Mouse (Mus musculus) E14TG2a.4 (cell line): Measurements from ENCODE around the gene 1700034J05Rik.

Experiments
- H3K27me3 ChIP-seq: 2 replicates; pipeline ENCODE4 v1.6.1; 2014; ENCODE audit warnings: low read length, control low read depth; ENCODE audit not compliant: insufficient read depth
- H3K36me3 ChIP-seq: 2 replicates; pipeline ENCODE4 v1.6.1; 2014; ENCODE audit warnings: low read length, control low read depth; ENCODE audit not compliant: insufficient read depth
- H3K4me1 ChIP-seq: replicated peaks from 2 replicates; pipeline ENCODE4 v1.6.1; 2014; ENCODE audit warnings: low read depth, low read length, control low read depth
- H3K4me3 ChIP-seq: replicated peaks from 2 replicates; pipeline ENCODE4 v1.5.1; 2014; ENCODE audit warnings: mild to moderate bottlenecking, low read length
- H3K9me3 ChIP-seq: 2 replicates; pipeline ENCODE4 v1.6.1; 2014; ENCODE audit warnings: low read length, control low read depth
- CTCF ChIP-seq: conservative IDR thresholded peaks from 2 replicates; pipeline ENCODE4 v1.5.1; 2014; ENCODE audit warnings: low read length
- NANOG ChIP-seq: IDR thresholded peaks from 2 replicates; pipeline ENCODE4 v1.6.1; 2014; ENCODE audit warnings: borderline replicate concordance, low read length, mixed read lengths
- POU5F1 ChIP-seq: IDR thresholded peaks from 2 replicates; pipeline ENCODE4 v1.6.1; 2014; ENCODE audit warnings: low read length, borderline replicate concordance

1700034J05Rik gene

DNA sequence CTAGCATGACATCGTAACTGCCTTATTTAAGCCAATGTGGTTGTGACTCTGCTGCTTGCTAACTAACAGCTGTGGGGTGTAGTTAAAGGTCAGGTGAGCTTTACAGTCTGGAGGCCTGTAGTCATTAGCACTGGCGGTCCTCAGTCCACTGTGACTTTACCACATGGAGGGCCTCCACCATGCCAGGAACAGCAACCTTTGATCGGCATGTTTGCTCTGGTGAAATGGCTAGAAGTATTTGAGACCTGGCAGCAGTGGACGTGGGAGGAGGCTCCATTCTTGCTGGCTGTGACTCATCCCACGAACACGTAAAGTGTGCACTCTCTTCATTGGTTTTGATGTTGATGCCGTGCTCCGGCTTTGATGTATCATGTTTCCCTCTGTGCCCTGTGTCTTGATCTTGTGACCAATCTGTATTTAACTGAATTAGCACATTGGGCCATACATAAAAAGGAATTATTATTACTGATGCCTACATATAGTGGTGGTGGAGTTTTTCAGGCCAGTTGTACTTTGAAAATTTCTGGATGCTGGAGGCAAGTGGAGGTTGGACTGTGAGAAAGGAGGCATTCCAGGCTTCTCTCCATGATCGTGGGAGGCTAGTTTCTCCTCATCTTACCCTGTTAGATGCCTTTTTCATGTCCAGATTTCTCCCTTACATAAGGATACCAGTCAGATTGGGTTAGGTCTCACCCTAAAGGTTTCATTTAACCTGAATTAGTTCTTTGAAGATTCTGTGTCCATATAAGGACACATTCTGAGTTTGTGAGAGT is 5.9 kb upstream of the 1700034J05Rik start:
- peaks cover 31% of the 10 kb centered on the region for H3K4me1 ChIP-seq
- TF ChIP-seq NANOG = no peak
- TF ChIP-seq POU5F1 = no peak
- no peak for TF ChIP-seq CTCF

DNA sequence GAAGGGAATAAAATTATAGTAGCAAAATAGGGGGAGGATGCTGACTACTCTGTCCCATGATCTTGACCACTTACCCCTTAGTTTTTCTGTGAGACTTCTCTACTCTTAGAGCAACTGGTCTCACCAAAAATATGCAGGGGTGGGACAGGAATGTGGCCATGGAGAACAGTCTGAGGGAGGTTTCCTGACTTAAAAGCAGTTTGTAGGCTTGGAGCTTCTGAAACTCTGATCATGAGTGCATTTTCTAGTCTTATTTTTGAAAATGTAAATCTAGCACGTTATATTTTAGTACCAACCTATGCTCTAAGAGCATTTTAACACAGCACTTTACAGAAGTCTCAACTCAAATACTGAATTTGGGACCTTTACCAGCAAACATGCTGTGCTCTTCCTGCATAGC is 4.5 kb upstream of the 1700034J05Rik start:
- TF ChIP-seq POU5F1 = no peak
- TF ChIP-seq NANOG = no peak
- TF ChIP-seq CTCF = no peak
- Histone ChIP-seq H3K36me3 (no peaks in the 10 kb centered on the region), H3K27me3 (no peaks in the 10 kb centered on the region), H3K4me1 (peaks cover 31% of the 10 kb centered on the region), H3K4me3 (no peak overlapping the region), H3K9me3 (no peaks in the 10 kb centered on the region)

More for the DNA sequence above, 5.9 kb upstream of the 1700034J05Rik start:
- Histone ChIP-seq H3K36me3 (no peaks in the 10 kb centered on the region), H3K4me3 (no peak overlapping the region), H3K27me3 (no peaks in the 10 kb centered on the region), H3K9me3 (no peaks in the 10 kb centered on the region)

DNA sequence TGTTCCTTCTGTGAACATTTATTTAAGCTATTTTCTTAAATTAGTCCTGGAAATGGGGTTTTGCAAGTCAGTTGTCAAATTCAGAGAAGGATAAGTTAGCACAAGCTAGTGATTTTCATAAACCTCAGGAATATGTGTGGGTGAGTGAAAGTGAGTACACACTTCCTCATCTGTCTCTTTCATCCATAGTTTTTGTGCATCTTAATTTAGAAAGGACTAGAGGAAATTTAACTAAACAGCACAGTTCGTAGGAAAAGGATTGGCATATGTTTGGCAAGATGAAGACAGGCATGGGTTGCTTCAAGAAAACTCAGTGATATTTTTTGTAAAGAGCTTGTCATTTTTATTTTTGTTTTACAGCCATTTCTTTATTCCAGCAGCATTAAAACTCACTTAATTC is 2.7 kb upstream of the 1700034J05Rik start:
- H3K4me3 ChIP-seq = no peak overlapping the region
- H3K4me1 ChIP-seq = peaks cover 31% of the 10 kb centered on the region
- TF ChIP-seq NANOG = no peak
- no peak for TF ChIP-seq CTCF
- no peak for TF ChIP-seq POU5F1
- no peaks in the 10 kb centered on the region for H3K36me3 ChIP-seq
- H3K27me3 ChIP-seq = no peaks in the 10 kb centered on the region
- no peaks in the 10 kb centered on the region for H3K9me3 ChIP-seq

DNA sequence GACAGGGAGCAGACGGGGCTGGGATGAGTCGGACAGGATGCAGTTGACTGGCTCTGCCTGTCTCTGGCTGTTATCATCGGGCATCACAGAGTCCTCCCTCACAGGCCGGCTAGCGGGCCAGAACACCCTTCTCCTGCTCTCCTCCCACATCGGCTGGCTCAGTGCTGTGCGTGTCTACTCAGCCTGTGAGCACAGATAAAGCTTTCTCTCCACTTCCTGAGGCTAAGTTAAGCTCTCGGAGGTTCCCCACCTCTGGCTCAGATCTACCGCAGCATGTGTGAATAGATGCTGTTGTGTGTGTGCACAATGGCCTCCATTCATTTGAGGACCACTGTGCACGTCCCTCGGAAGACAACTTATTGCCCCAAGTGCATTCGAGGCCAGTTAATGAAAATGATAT is 1.7 kb upstream of the 1700034J05Rik start:
- H3K27me3 ChIP-seq = no peaks in the 10 kb centered on the region
- TF ChIP-seq NANOG (no peak), CTCF (no peak), POU5F1 (no peak)
- H3K9me3 ChIP-seq = no peaks in the 10 kb centered on the region
- H3K4me3 ChIP-seq = no peak overlapping the region
- H3K36me3 ChIP-seq = no peaks in the 10 kb centered on the region
- peaks cover 30% of the 10 kb centered on the region for H3K4me1 ChIP-seq

DNA sequence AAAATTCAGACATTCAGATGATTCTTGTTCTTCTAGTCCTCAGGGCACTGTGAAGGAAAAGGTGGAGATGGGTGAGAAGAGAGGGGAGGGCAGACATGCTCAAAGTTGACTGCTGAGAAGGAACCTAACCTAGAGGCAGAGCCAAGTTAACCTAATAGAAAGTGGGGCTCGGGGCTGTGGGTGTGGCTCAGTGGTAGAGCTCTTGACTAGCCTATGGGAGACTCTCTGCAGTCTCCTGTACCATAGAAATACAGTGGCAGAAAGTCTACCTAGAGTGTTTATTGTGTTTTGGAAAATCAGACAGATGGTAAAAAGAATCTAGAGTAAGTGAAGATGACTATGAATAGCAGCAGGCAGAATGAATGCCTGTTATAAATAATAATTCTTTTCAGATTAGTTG is 1.3 kb upstream of the 1700034J05Rik start:
- no peak for TF ChIP-seq CTCF
- TF ChIP-seq POU5F1 = no peak
- no peak for TF ChIP-seq NANOG
- H3K9me3 ChIP-seq = no peaks in the 10 kb centered on the region

DNA sequence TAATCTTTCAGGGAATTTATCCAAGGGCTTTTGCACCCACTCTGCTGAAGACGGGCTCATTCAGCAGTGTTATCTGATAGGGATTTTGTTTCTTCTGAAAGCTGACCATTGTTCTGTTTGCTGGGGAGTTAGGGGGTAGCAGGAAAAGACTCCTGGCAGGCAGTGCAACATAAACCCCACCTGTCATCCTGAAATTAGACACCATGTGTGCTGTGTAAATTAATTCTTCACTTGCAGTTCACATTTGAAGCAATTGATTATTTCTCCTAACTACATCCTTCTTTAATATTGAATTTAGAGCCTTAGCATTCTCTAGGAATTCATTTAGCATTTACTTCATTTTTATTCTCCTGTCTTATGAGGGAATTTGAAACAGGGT is 3.8 kb downstream of the 1700034J05Rik start:
- Histone ChIP-seq H3K36me3 (no peaks in the 10 kb centered on the region), H3K27me3 (no peaks in the 10 kb centered on the region), H3K4me3 (no peak overlapping the region), H3K4me1 (no peaks in the 10 kb centered on the region), H3K9me3 (no peaks in the 10 kb centered on the region)
- no peak for TF ChIP-seq NANOG
- no peak for TF ChIP-seq POU5F1
- no peak for TF ChIP-seq CTCF

More for the DNA sequence above, 1.3 kb upstream of the 1700034J05Rik start:
- Histone ChIP-seq H3K4me3 (no peak overlapping the region), H3K36me3 (no peaks in the 10 kb centered on the region), H3K4me1 (peaks cover 26% of the 10 kb centered on the region), H3K27me3 (no peaks in the 10 kb centered on the region)

DNA sequence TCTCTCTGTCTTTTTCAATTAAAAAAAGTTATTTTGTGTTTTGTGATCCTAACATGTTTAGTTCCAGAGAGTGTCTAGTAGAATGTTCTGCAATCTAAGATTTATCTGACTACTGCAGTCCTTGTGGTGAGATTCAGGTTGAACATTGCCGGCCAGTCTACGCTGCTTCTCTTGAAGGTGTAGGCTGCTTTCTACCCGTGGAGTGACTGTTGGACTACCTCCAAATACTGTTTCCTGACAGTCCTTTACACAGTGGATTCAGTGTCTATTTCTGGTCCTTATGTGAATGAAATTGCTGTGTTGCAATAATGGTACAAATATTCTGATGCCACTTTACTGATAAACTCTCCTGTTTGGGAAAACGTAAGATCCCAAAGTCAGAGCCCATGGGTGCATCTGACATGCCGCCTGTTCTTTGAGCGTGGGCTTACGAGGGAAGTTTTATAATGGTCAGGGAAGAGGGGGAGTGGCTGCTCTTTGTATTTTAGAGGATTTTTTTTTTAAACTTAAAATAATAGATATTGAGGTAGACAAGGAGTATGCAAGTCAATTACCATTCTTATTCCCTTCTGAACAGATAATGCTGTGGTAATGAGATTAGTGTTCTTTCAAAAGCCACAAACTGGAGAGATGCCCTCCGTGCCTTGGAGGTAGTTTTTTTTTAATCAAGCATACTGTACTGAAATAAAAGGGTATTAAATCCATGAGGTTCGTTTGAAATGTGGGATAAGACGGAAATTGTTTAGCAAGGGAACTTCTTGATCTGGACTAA is 4.4 kb downstream of the 1700034J05Rik start:
- Histone ChIP-seq H3K4me3 (no peak overlapping the region), H3K27me3 (no peaks in the 10 kb centered on the region), H3K36me3 (no peaks in the 10 kb centered on the region), H3K9me3 (no peaks in the 10 kb centered on the region), H3K4me1 (no peaks in the 10 kb centered on the region)
- TF ChIP-seq CTCF (no peak), POU5F1 (no peak), NANOG (no peak)

DNA sequence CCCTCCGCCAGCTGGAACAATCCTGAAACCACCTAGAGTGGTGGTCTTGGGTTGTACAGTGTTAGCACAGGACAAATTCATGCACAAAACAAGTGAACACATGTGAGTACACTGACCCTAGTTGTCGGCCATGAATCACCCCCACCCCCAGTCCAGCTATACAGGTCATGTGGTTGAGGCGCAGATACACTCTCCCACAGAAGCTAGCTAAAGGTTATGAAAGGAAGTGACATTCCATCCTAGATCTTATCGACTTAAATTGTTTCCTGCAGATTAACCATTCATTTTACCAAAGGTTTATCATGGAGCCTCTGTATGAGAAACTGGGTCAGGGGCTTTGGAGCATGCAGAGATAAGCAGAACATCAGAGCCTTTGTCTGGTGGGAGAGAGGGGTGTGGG is 7.0 kb downstream of the 1700034J05Rik start:
- Histone ChIP-seq H3K4me3 (no peak overlapping the region), H3K4me1 (no peaks in the 10 kb centered on the region), H3K9me3 (no peaks in the 10 kb centered on the region), H3K36me3 (no peaks in the 10 kb centered on the region), H3K27me3 (no peaks in the 10 kb centered on the region)
- TF ChIP-seq CTCF (no peak), POU5F1 (no peak), NANOG (no peak)
